20 mouse cellular contexts compared by ENCODE assay signal in genomic region chr1:41889940-41890339, GRCm38 (mm10).
DNase-seq lines count a peak whose midpoint lies in the region; ATAC-seq lines count a peak whose summit lies in the region.
"Had no signal": no experiment of that assay in that cellular context is flagged by ENCODE, and none has a peak within 500 bp of the region (broad histone marks: within the 10 kb centered on the region; RNA-seq: fewer than 3 reads in every experiment).

No protein-coding gene starts in this region.

- no peaks in the 10 kb centered on the region for H3K36me3 ChIP-seq in hindbrain, embryonic 13.5 days
- no peaks in the 10 kb centered on the region for H3K36me3 ChIP-seq in hindbrain, embryonic 14.5 days (replicated peaks; ENCODE audit: control insufficient read depth, insufficient read depth)
- no peaks in the 10 kb centered on the region for H3K36me3 ChIP-seq in midbrain, embryonic 14.5 days (ENCODE audit: control insufficient read depth, insufficient read depth, low read length)
- H3K36me3 ChIP-seq in midbrain, embryonic 15.5 days (replicated peaks), result no peaks in the 10 kb centered on the region
- no peaks in the 10 kb centered on the region for H3K36me3 ChIP-seq in forebrain, embryonic 12.5 days (replicated peaks)
- H3K36me3 ChIP-seq: heart, embryonic 10.5 days; limb, embryonic 13.5 days; liver, embryonic 13.5 days had no signal

- H3K9me3 ChIP-seq in hindbrain, embryonic 13.5 days, result no peaks in the 10 kb centered on the region
- no peaks in the 10 kb centered on the region for H3K9me3 ChIP-seq in hindbrain, embryonic 14.5 days (ENCODE audit: control insufficient read depth, low read length)
- no peaks in the 10 kb centered on the region for H3K9me3 ChIP-seq in midbrain, embryonic 14.5 days (ENCODE audit: control insufficient read depth, low read length)
- H3K9me3 ChIP-seq in midbrain, embryonic 15.5 days, result no peaks in the 10 kb centered on the region
- no peaks in the 10 kb centered on the region for H3K9me3 ChIP-seq in forebrain, embryonic 12.5 days
- H3K9me3 ChIP-seq: heart, embryonic 10.5 days; limb, embryonic 13.5 days; liver, embryonic 13.5 days had no signal

- H3K27ac ChIP-seq in hindbrain, embryonic 13.5 days, result no peak overlapping the region
- H3K27ac ChIP-seq in hindbrain, embryonic 14.5 days, result no peak overlapping the region
- no peak overlapping the region for H3K27ac ChIP-seq in midbrain, embryonic 14.5 days (replicated peaks; ENCODE audit: low read depth, low read length)
- H3K27ac ChIP-seq in midbrain, embryonic 15.5 days, result no peak overlapping the region
- H3K27ac ChIP-seq in forebrain, embryonic 12.5 days, result peak overlapping the region; percentile 46; the same call in 1 of the 2 replicates
- H3K27ac ChIP-seq: gastrocnemius, adult 2 months; heart, embryonic 10.5 days; limb, embryonic 13.5 days; liver, embryonic 13.5 days had no signal

- WGBS in hindbrain, embryonic 13.5 days, result 47% methylated on average over 6 of the region's 6 CpGs
- WGBS in hindbrain, embryonic 14.5 days, result 42% methylated on average over 6 of the region's 6 CpGs
- WGBS in midbrain, embryonic 14.5 days, result 43% methylated on average over 6 of the region's 6 CpGs
- WGBS in midbrain, embryonic 15.5 days, result 43% methylated on average over 6 of the region's 6 CpGs
- 60% methylated on average over 6 of the region's 6 CpGs for whole genome bisulfite sequencing in forebrain, embryonic 12.5 days

- H3K9ac ChIP-seq in hindbrain, embryonic 13.5 days, result no peak overlapping the region
- no peak overlapping the region for H3K9ac ChIP-seq in hindbrain, embryonic 14.5 days
- no peak overlapping the region for H3K9ac ChIP-seq in midbrain, embryonic 14.5 days (replicated peaks; ENCODE audit: low read length)
- H3K9ac ChIP-seq in midbrain, embryonic 15.5 days, result no peak overlapping the region
- no peak overlapping the region for H3K9ac ChIP-seq in forebrain, embryonic 12.5 days
- H3K9ac ChIP-seq: limb, embryonic 13.5 days; liver, embryonic 13.5 days had no signal

- no peak overlapping the region for H3K4me3 ChIP-seq in hindbrain, embryonic 13.5 days
- H3K4me3 ChIP-seq in hindbrain, embryonic 14.5 days (replicated peaks; ENCODE audit: low read length), result no peak overlapping the region
- no peak overlapping the region for H3K4me3 ChIP-seq in midbrain, embryonic 14.5 days (replicated peaks; ENCODE audit: low read depth, low read length)
- no peak overlapping the region for H3K4me3 ChIP-seq in midbrain, embryonic 15.5 days
- no peak overlapping the region for H3K4me3 ChIP-seq in forebrain, embryonic 12.5 days (replicated peaks)
- H3K4me3 ChIP-seq: gastrocnemius, adult 2 months; heart, embryonic 10.5 days; limb, embryonic 13.5 days; liver, embryonic 13.5 days had no signal

- no peaks in the 10 kb centered on the region for H3K27me3 ChIP-seq in hindbrain, embryonic 13.5 days
- H3K27me3 ChIP-seq in hindbrain, embryonic 14.5 days (ENCODE audit: control insufficient read depth, insufficient read depth, low read length), result no peaks in the 10 kb centered on the region; the same call in 1 of the 2 replicates
- H3K27me3 ChIP-seq in midbrain, embryonic 14.5 days (ENCODE audit: control insufficient read depth, insufficient read depth, low read length), result no peaks in the 10 kb centered on the region
- no peaks in the 10 kb centered on the region for H3K27me3 ChIP-seq in midbrain, embryonic 15.5 days (replicated peaks)
- no peaks in the 10 kb centered on the region for H3K27me3 ChIP-seq in forebrain, embryonic 12.5 days
- H3K27me3 ChIP-seq: liver, embryonic 13.5 days had no signal

- no peak for DNase-seq in hindbrain, embryonic 14.5 days (ENCODE audit: low spot score)
- DNase-seq in midbrain, embryonic 14.5 days, result peak; percentile 34
- no peak for DNase-seq in kidney, postnatal 25 days
- no peak for DNase-seq in spleen, adult 12 weeks (ENCODE audit: low spot score)
- DNase-seq: adrenal gland, postnatal 36 days; cerebellum, adult 11 months; cerebellum, adult 9-11 months; gastrocnemius, adult 2 months; kidney, adult 8-10 months; kidney, postnatal 10 days; layer of hippocampus, postnatal 36 days; liver, embryonic 13.5 days; lung, adult 2 months; lung, postnatal 14 days; thymus, postnatal 25 days had no signal

- peaks cover 39% of the 10 kb centered on the region for H3K4me1 ChIP-seq in hindbrain, embryonic 13.5 days (replicated peaks)
- H3K4me1 ChIP-seq in hindbrain, embryonic 14.5 days (replicated peaks; ENCODE audit: control insufficient read depth, insufficient read depth, low read length), result peaks cover 35% of the 10 kb centered on the region
- H3K4me1 ChIP-seq in midbrain, embryonic 14.5 days (ENCODE audit: control insufficient read depth, insufficient read depth, low read length), result peaks cover 35% of the 10 kb centered on the region
- H3K4me1 ChIP-seq in midbrain, embryonic 15.5 days, result peaks cover 20% of the 10 kb centered on the region
- H3K4me1 ChIP-seq in forebrain, embryonic 12.5 days, result peaks cover 46% of the 10 kb centered on the region
- H3K4me1 ChIP-seq: liver, embryonic 13.5 days had no signal

- 0 out of 2 replicates have a peak overlapping the region, but pooled peaks have one; percentile 2 for H3K4me2 ChIP-seq in hindbrain, embryonic 13.5 days
- no peak overlapping the region for H3K4me2 ChIP-seq in hindbrain, embryonic 14.5 days (replicated peaks)
- no peak overlapping the region; the same call in 1 of the 2 replicates for H3K4me2 ChIP-seq in midbrain, embryonic 14.5 days (ENCODE audit: low read length)
- no peak overlapping the region for H3K4me2 ChIP-seq in midbrain, embryonic 15.5 days
- H3K4me2 ChIP-seq in forebrain, embryonic 12.5 days, result no peak overlapping the region
- H3K4me2 ChIP-seq: limb, embryonic 13.5 days; liver, embryonic 13.5 days had no signal

- ATAC-seq in hindbrain, embryonic 13.5 days (ENCODE audit: low FRiP score), result no peak
- no peak for ATAC-seq in hindbrain, embryonic 14.5 days (ENCODE audit: low FRiP score)
- ATAC-seq in midbrain, embryonic 14.5 days (ENCODE audit: low FRiP score, low TSS enrichment), result no peak
- no peak for ATAC-seq in midbrain, embryonic 15.5 days (replicated peaks)
- ATAC-seq in forebrain, embryonic 12.5 days (ENCODE audit: low FRiP score), result no peak
